Mouse (Mus musculus): ENCODE results near the gene Lemd1.

Lemd1 gene

DNA sequence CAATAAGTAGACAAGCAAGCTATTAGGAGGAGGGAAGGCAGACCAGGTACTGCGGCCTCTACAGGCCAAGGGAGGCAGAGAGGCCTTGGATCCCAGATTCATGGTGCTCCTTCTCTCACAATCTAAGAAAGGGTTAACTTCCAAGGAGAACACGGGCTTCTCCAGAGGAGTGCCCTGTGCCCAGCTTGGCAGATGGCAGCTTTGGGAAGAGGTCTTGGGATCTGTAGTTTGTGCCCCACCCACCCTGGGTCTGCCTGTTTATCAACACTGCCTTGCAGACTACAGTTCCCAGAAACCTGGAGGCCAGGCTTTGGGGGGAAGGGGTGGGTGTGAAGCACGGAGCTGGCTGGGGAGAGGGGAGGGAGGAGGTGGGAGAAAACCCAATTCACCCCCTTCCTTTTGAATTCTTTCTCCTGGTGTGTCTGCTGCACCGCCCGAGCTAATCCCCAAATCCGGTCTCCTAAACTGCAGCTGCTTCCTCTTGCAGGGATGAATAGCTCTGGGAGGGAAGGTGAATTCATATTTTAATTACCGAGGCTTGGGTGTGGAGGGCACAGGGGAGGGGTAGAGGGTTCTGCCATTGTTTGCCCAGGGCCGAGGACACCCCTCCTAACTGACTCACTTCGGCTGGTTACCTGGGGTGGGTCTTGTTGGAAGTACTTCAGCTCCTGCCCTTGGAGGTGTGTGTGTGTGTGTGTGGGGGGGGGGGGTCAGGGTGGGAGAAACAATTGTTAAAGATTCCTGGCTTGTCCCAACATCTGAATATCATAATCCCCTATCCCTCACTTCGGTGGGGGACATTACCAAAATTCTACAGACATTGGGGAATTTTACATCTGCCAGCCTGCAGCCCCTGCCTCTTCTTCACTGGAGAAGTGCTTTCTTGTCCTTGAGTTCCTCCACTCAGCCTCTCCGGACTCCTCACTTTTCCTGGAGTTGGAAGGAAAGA is 9.6 kb downstream of the Lemd1 start:
- DNase-seq (ENCODE audit: low read depth, low spot score): no peak

GRCm38 (mm10) chr1:132201511-132201860 is 10.3 kb downstream of the Lemd1 start:
- no peak for DNase-seq (ENCODE audit: low read depth, low spot score)

DNA sequence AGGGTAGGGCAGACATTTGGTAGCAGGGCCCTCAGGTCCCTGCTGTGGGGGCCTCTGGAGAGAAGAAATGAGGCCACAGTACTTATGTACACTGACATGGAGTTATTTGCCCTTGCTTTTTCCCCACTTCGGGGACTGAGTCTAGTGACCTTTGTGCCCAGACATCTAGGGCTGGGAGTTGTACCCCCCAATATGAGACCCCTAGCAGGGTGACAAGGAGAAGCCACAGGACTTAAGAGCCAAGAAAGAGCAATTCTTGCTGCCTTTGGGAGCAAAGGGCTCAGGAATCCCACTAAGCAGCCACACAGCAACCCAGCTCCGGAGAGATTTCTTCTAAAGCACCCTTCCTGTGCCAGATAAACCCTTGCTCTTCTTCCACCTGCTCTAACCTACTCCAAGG is 10.7 kb downstream of the Lemd1 start:
- no peak for DNase-seq (ENCODE audit: low read depth, low spot score)

GRCm38 (mm10) chr1:132202771-132203170 is 11.5 kb downstream of the Lemd1 start:
- no peak for DNase-seq (ENCODE audit: low read depth, low spot score)

GRCm38 (mm10) chr1:132205958-132206357 is 14.7 kb downstream of the Lemd1 start:
- DNase-seq (ENCODE audit: low read depth, low spot score): no peak

- peak; percentile 72 for DNase-seq (ENCODE audit: low read depth, low spot score)
These were observed 15.6 kb downstream of the Lemd1 start for GRCm38 (mm10) chr1:132206828-132207227.

GRCm38 (mm10) chr1:132208154-132208553 is 16.9 kb downstream of the Lemd1 start:
- peak; percentile 71 for DNase-seq (ENCODE audit: low read depth, low spot score)

- DNase-seq (ENCODE audit: low read depth, low spot score): no peak
These were observed 18.2 kb downstream of the Lemd1 start for GRCm38 (mm10) chr1:132209400-132209799.

DNA sequence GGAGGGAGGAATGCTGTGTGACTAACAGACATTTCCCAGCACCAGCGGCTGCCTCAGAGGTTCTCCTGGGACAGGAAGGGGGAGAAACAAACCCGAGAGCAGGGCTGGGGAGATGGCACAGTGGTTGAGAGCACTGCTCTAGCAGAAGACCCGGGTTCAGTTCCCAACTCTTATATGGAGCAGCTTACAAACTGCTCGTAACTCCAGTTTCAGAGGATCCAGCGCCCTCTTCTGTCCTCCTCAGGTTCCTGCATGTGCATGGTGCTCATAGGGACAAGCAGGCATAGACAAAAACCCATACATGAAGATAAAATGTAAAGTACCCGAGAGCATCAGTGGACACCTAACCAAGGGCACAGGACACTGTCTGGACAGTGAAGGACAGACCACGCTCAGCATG is 19.7 kb downstream of the Lemd1 start:
- DNase-seq (ENCODE audit: low read depth, low spot score): peak; percentile 65

GRCm38 (mm10) chr1:132211672-132212071 is 20.4 kb downstream of the Lemd1 start:
- no peak for DNase-seq (ENCODE audit: low read depth, low spot score)

GRCm38 (mm10) chr1:132212218-132212617 is 21.0 kb downstream of the Lemd1 start:
- DNase-seq (ENCODE audit: low read depth, low spot score): no peak

- DNase-seq (ENCODE audit: low read depth, low spot score): no peak
These were observed 21.8 kb downstream of the Lemd1 start for GRCm38 (mm10) chr1:132213076-132213475.

GRCm38 (mm10) chr1:132216276-132216675 is 25.0 kb downstream of the Lemd1 start:
- DNase-seq (ENCODE audit: low read depth, low spot score): no peak

DNA sequence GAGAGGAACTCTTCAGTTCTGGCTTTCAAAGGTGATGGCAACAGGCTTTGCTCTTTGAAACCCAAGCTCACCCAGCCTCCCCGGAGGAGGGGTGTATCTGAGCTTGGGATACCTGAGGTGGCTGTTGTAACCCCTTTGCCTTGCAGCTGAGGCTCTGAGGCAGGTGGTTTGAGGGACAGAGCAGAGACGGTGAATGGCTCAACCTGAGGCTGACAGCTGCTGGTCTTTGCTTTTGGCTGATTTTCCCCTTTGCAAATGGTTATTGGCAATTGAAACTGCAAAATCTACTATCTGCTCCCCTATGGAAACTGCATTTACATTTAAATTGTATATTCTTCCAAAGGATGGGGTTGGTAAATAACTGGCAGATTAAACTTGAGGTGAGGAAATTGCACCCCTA is 30.4 kb downstream of the Lemd1 start:
- no peak for DNase-seq (ENCODE audit: low read depth, low spot score)

DNA sequence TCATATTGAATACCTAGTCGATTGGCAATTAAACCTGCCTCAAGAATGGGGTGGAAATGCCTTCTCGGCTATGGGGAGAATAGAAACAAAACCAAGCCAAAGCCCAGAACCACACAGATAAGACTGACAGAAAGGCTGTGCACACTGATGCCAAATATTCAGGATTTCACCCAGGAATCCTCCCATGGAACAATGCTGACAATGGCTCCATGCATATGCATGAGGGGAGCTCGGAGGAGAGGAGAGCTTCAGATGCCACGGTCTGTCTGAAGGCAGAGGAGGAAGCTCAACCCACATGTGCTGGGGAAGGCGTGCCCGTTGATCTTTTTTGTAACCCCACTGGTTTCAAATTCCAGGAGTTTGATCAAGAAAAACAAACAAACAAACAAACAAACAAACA is 30.9 kb downstream of the Lemd1 start:
- no peak for DNase-seq (ENCODE audit: low read depth, low spot score)

DNA sequence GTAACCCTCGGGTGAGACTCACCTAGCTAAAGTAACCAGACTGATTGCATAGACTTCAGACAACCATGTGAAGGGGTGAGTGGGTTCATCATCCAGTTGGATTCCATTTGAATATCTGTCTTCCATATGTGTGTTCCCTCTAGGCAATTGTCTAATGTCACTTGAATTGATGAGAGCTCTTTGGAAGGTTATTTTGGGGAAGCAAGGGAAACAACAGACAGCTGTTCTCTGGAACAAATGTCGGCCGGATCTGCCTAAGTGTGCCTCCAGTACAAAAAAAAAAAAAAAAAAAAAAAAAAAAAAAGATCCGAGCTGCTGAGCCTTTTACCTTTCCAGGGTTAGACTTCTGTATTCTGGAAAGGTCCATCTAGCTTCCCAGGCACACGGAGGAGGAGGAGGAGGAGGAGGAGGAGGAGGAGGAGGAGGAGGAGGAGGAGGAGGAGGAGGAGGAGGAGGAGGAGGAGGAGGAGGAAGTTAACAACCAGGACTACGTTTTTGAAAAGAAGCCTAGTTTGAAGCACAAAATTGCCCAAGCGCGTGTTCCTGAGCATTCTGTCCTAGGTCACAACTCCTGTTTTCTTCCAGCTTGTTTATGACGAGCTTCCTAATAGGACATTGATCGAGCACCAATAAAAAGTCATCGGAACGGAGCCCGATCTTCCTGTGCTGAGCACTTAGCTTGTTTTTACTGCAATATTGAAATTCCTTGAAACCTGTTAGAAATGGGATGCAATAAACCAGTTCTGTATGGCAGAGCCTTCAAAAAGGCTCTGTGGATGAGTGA is 35.3 kb downstream of the Lemd1 start:
- no peak for DNase-seq (ENCODE audit: low read depth, low spot score)

- no peak for DNase-seq (ENCODE audit: low read depth, low spot score)
These were observed 38.4 kb downstream of the Lemd1 start, which contains the start of gene Gm10188 for GRCm38 (mm10) chr1:132229667-132230066. Gene Gm10188 (minus strand): TSS chr1:132229767.

DNA sequence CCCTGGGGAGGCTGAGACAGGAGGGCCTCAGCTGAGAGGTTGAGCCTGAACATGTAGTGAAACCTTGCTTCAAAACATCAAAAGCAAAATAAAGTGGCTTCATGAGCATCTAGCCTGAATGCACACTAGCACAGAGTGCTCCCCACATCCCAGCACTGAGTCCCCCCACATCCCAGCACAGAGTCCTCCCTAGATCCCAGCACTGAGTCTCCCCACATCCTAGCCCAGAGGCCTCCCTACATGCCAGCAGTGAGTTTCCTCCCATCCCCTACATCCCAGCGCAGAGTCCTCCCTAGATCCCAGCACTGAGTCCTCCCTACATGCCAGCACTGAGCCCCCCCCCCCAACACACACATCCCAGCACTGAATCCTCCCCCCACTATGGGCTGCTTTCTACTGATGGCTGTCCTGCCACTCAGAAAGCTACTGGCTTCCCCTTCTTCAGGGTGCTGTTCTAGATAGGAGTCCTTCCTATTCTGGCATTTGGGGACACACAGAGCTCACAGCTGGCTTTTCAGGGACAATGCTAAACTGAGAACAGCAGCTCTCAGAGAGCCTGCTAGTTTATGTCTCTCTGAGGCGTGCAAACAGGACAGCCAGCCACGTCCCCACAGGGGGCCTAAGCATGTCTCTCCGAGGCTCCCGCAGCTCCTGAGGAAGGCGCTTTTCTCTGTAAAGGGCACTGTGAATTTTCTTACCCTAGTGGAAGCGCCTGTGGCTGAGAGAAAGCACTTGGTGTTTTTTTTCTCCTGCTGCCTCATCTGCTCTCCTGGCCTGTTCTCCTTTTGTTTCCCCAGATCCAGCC is 40.4 kb downstream of the Lemd1 start:
- no peak for DNase-seq (ENCODE audit: low read depth, low spot score)

- no peak for DNase-seq (ENCODE audit: low read depth, low spot score)
These were observed 42.3 kb downstream of the Lemd1 start for GRCm38 (mm10) chr1:132233566-132233965.

DNA sequence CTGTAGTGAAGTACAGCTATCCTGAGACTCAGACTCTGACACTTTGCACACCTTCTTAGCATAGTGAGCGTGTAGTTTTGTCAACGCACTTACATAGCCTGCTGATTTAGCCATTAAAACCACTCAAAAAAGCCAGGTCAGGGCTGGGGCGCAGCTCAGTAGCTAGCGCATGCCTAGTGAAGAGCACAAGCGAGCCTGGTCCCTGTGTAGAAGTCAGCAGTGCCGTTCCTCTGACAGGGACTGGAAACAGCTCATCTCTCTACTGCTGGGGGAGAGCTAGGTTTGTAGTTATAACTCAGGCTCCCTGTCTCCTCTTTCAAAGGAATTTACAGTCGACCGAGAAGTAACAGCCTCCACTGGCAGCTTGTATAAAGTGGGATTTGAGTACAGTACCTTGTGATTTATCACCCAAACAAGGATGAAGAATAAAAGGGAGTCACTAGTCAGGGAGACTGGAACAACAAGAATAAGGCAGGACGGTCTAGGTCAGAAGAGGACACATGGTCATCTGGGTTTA is 43.6 kb downstream of the Lemd1 start:
- no peak for DNase-seq (ENCODE audit: low read depth, low spot score)

DNA sequence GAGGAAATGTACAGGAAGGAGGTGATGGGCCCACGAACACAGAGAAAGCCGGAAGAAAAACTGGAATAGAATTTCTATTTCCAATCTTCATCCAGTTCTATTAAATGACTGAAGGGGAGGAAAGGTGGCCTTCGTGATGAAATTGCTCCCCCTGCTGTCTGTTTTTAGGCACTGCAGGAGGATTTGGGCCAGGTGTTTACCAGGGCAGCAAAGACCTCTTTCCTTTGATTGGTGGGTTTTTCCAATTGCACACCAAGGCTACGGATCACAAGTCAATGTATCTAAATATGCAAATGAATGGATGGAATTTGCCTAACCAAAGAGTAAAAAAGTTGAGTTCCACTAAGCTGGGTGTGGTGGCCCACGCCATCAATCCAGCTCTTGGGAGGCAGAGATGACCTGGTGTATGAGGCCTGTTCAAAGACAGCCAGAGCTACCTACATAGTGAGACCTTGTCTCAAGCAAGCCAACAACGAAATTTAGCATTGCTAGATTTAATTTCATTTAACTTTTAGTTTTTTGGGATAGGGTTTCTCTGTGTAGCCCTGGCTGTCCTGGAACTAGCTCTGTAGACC is 46.4 kb downstream of the Lemd1 start:
- peak; percentile 80 for DNase-seq (ENCODE audit: low read depth, low spot score)

All from 3T3-L1 (cell line).